Mouse (Mus musculus): ENCODE results near the gene Hoxd9. TPM values are rescaled to one million over a fixed set of nuclear protein-coding genes. Genes with fewer than 3 reads are reported as not detected.

Gene Hoxd9
- total and polyA plus RNA-seq, 2 experiments from 2014 or later, result not detected

GRCm38 (mm10) chr2:74656632-74657021, 40.9 kb upstream of the Hoxd9 start:
- H3K27ac ChIP-seq, result no peak overlapping the region
- 4% methylated on average over 4 of the region's 4 CpGs for WGBS
- H3K9me3 ChIP-seq (ENCODE audit: low read length), result no peaks in the 10 kb centered on the region
- H3K4me3 ChIP-seq (ENCODE audit: low read length), result no peak overlapping the region
- TF ChIP-seq CTCF (IDR thresholded peaks at IDR 0.05; ENCODE audit: low read depth), result no peak
- peaks cover 87% of the 10 kb centered on the region for H3K27me3 ChIP-seq (ENCODE audit: insufficient read depth, low read length)
- H3K4me1 ChIP-seq (ENCODE audit: insufficient read depth, low read length), result no peaks in the 10 kb centered on the region
- no peak overlapping the region for H3K4me2 ChIP-seq (ENCODE audit: low read depth, low read length)
- ATAC-seq, result no peak
- no peak overlapping the region for H3K9ac ChIP-seq (replicated peaks; ENCODE audit: low read length)
- H3K36me3 ChIP-seq (ENCODE audit: insufficient read depth, low read length), result no peaks in the 10 kb centered on the region
- DNase-seq (ENCODE audit: low spot score), result no peak

GRCm38 (mm10) chr2:74657251-74658023, 40.1 kb upstream of the Hoxd9 start:
- Histone ChIP-seq H3K9ac (replicated peaks; ENCODE audit: low read length) (no peak overlapping the region), H3K4me2 (ENCODE audit: low read depth, low read length) (no peak overlapping the region), H3K9me3 (ENCODE audit: low read length) (no peaks in the 10 kb centered on the region), H3K4me3 (ENCODE audit: low read length) (peak overlapping the region; percentile 13), H3K27me3 (ENCODE audit: insufficient read depth, low read length) (peaks cover 87% of the 10 kb centered on the region), H3K4me1 (ENCODE audit: insufficient read depth, low read length) (no peaks in the 10 kb centered on the region), H3K36me3 (ENCODE audit: insufficient read depth, low read length) (no peaks in the 10 kb centered on the region), H3K27ac (no peak overlapping the region)
- no peak for TF ChIP-seq CTCF (IDR thresholded peaks at IDR 0.05; ENCODE audit: low read depth)
- WGBS, result 4% methylated on average over 62 of the region's 62 CpGs
- no peak for ATAC-seq
- DNase-seq (ENCODE audit: low spot score), result no peak

GRCm38 (mm10) chr2:74658024-74658666, 39.4 kb upstream of the Hoxd9 start:
- Histone ChIP-seq H3K4me1 (ENCODE audit: insufficient read depth, low read length) (no peaks in the 10 kb centered on the region), H3K9ac (replicated peaks; ENCODE audit: low read length) (no peak overlapping the region), H3K4me2 (ENCODE audit: low read depth, low read length) (no peak overlapping the region), H3K9me3 (ENCODE audit: low read length) (no peaks in the 10 kb centered on the region), H3K27me3 (ENCODE audit: insufficient read depth, low read length) (peaks cover 91% of the 10 kb centered on the region), H3K36me3 (ENCODE audit: insufficient read depth, low read length) (no peaks in the 10 kb centered on the region), H3K27ac (no peak overlapping the region), H3K4me3 (ENCODE audit: low read length) (peak overlapping the region; percentile 13)
- no peak for ATAC-seq
- no peak for TF ChIP-seq CTCF (IDR thresholded peaks at IDR 0.05; ENCODE audit: low read depth)
- no peak for DNase-seq (ENCODE audit: low spot score)
- 3% methylated on average over 15 of the region's 15 CpGs for WGBS

GRCm38 (mm10) chr2:74658667-74659371, 38.7 kb upstream of the Hoxd9 start:
- H3K4me3 ChIP-seq (ENCODE audit: low read length), result peak overlapping the region; percentile 3
- DNase-seq (ENCODE audit: low spot score) (no peak), ATAC-seq (no peak)
- no peaks in the 10 kb centered on the region for H3K9me3 ChIP-seq (ENCODE audit: low read length)
- H3K27ac ChIP-seq, result no peak overlapping the region
- no peaks in the 10 kb centered on the region for H3K36me3 ChIP-seq (ENCODE audit: insufficient read depth, low read length)
- under 1% methylated on average over 45 of the region's 47 CpGs for WGBS
- H3K9ac ChIP-seq (replicated peaks; ENCODE audit: low read length), result no peak overlapping the region
- H3K4me2 ChIP-seq (ENCODE audit: low read depth, low read length), result no peak overlapping the region
- no peaks in the 10 kb centered on the region for H3K4me1 ChIP-seq (ENCODE audit: insufficient read depth, low read length)
- H3K27me3 ChIP-seq (ENCODE audit: insufficient read depth, low read length), result peaks cover 95% of the 10 kb centered on the region
- TF ChIP-seq CTCF (IDR thresholded peaks at IDR 0.05; ENCODE audit: low read depth), result no peak

GRCm38 (mm10) chr2:74659507-74660005, 38.0 kb upstream of the Hoxd9 start, which contains the start of gene Evx2:
TSS of gene Evx2 (minus strand) at chr2:74659557.
- Histone ChIP-seq H3K9me3 (ENCODE audit: low read length) (no peaks in the 10 kb centered on the region), H3K27ac (no peak within 1 kb of the TSS), H3K4me2 (ENCODE audit: low read depth, low read length) (no peak within 1 kb of the TSS), H3K36me3 (ENCODE audit: insufficient read depth, low read length) (no peaks in the 10 kb centered on the region), H3K4me1 (ENCODE audit: insufficient read depth, low read length) (no peaks in the 10 kb centered on the region), H3K9ac (replicated peaks; ENCODE audit: low read length) (no peak within 1 kb of the TSS), H3K4me3 (ENCODE audit: low read length) (peak within 1 kb of the TSS; percentile 7), H3K27me3 (ENCODE audit: insufficient read depth, low read length) (peaks cover 95% of the 10 kb centered on the region)
- WGBS, result 2% methylated on average over 28 of the region's 28 CpGs
- TF ChIP-seq CTCF (IDR thresholded peaks at IDR 0.05; ENCODE audit: low read depth), result no peak
- DNase-seq (ENCODE audit: low spot score), result no peak
- ATAC-seq, result no peak

- TF ChIP-seq CTCF (IDR thresholded peaks at IDR 0.05; ENCODE audit: low read depth), result no peak
- no peak overlapping the region for H3K4me2 ChIP-seq (ENCODE audit: low read depth, low read length)
- no peak for ATAC-seq
These were observed 36.8 kb upstream of the Hoxd9 start for GRCm38 (mm10) chr2:74660421-74661375.

More at GRCm38 (mm10) chr2:74660421-74661375, 36.8 kb upstream of the Hoxd9 start:
- WGBS, result 5% methylated on average over 30 of the region's 30 CpGs
- H3K27ac ChIP-seq, result no peak overlapping the region
- no peaks in the 10 kb centered on the region for H3K36me3 ChIP-seq (ENCODE audit: insufficient read depth, low read length)
- no peak overlapping the region for H3K9ac ChIP-seq (replicated peaks; ENCODE audit: low read length)
- H3K27me3 ChIP-seq (ENCODE audit: insufficient read depth, low read length), result peaks cover 94% of the 10 kb centered on the region
- H3K4me3 ChIP-seq (ENCODE audit: low read length), result no peak overlapping the region
- H3K4me1 ChIP-seq (ENCODE audit: insufficient read depth, low read length), result no peaks in the 10 kb centered on the region
- no peak for DNase-seq (ENCODE audit: low spot score)
- no peaks in the 10 kb centered on the region for H3K9me3 ChIP-seq (ENCODE audit: low read length)

Measured in hindbrain, postnatal 0 days (tissue).